Mouse (Mus musculus) adrenal gland, postnatal 10 days (tissue): Measurements from ENCODE around the gene Gpha2. TPM values are rescaled to one million over a fixed set of nuclear protein-coding genes. Genes with fewer than 3 reads are reported as not detected.

Experiments used
- DNase-seq: peaks from one replicate; pipeline ENCODE4 v3.0.0; 2021; ENCODE audit warnings: mixed read lengths
- long read RNA-seq, 2 experiments: library from polyadenylated mRNA; stranded (forward); transcript quantifications; one replicate each; pipeline ENCODE4 v2.0.0; 2021
- total RNA-seq, 2 experiments: library from RNA; stranded (reverse); gene quantifications; 2 replicates each; pipeline ENCODE4 v1.2.3; 2021

Gene Gpha2
- total RNA-seq: 10 to 100 TPM; 16.9 to 18.2 TPM
- long read RNA-seq, experiment 1, transcript Gpha2-201 (4 exons, 609 nt): major isoform, 19 of 21 reads
- long read RNA-seq, experiment 1, partial matches to known transcripts: 2 of 21 reads
- long read RNA-seq, experiment 1, other reads (novel, unspliced or antisense): 0 of 21 reads
- long read RNA-seq, experiment 2, transcript Gpha2-201 (4 exons, 609 nt): major isoform, 18 of 20 reads
- long read RNA-seq, experiment 2, partial matches to known transcripts: 2 of 20 reads
- long read RNA-seq, experiment 2, other reads (novel, unspliced or antisense): 0 of 20 reads

GRCm38 (mm10) chr19:6226135-6226534, at the start of gene Gpha2:
Gpha2 (plus strand) TSS chr19:6226380.
- peak; percentile 44 for DNase-seq

DNA sequence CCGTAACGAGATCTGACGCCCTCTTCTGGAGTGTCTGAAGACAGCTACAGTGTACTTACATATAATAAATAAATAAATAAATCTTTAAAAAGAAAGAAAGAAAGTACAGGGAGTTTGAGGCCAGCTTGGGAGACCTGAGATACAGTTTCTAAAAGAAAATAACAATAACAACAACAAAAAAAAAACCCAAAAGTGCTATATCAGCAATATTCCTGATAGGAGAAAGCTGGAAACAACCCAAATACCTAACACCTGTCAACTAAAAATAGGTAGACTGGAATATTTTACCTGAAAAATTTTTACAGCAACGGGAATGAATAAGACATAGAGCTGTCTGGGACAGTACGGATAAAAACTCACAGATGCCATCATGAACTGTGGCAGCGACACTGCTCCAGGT, 47.4 kb upstream of the Gpha2 start:
- no peak for DNase-seq

DNA sequence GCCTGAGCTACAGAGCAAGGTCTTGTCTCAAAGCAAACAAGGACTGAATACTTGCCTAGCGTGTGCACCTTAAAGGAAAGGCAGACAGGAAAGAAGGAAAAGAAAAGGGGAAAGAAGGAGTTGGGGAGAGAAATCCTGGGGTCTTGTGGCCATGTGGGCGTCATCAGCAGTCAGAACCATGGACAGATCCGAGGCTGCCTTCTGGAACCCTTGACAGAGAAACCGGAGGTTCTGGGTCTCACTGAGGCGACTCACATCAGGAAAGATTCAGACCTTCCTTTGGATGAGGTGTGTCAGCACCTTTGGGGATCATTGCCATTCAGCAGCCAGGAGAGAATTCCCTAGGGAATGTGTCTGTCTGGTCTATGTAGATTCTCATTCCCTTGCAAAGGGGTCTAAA, 44.6 kb upstream of the Gpha2 start:
- DNase-seq: peak; percentile 41

DNA sequence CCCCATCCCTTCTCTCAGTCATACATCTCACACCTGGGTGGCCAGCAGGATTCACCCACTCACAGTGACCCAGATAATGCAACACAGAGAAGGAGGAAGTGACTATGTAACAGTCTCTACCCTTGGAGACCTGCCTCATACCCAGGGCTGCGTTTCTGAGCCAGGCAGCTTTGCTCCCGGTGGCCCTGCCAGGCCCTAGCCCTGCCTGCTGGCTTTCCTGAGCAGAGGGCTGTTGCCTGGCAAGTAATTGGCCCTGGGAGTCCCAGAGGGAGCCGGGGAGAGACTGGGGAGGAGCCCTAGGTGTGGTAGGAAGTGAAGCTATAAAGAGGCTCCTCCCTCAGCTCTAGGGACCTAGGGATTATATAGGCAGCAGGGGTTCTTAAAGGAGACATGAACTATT, 43.6 kb upstream of the Gpha2 start:
- DNase-seq: peak; percentile 74

DNA sequence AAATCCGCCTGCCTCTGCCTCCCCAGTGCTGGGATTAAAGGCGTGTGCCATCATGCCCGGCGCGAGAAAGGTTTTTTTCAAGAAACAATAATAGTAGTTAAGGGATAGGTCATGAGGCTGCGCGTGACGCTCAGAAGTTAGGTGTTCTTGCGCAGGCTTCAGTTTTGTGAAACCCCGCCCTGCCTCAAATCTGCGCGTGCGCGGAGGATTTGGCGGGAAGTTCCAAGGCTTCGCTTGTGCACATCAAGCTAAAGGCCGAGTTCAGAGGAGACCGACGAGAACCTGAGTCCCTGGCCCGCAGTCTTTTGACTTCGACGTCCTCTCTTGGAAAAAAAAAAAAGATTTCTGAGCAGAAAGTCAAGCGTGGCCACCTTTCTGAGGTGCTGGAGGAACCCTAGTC, 42.0 kb upstream of the Gpha2 start, which contains the start of gene Majin:
Gene Majin (plus strand): TSS at position 258 of the 400 bp plus-strand sequence.
- DNase-seq: no peak

DNA sequence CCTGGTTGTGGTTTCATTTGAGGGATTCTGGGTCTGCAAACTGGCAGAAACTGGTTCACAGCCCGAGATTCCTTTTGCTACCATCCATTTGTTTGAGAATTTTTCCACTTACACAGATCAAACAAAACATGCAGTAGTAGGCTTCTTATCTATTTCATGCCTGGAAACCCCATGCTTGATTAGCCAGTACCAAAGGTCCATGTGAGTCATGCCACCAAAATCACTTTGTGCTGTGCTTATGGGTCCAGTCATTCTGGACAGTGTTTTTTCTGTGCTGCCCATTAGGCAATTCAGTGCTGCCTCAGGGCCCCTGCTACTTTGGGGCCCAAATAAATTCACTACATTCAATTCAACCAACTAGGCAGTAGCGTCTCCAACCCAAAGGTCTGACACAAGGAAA, 21.9 kb upstream of the Gpha2 start:
- no peak for DNase-seq

DNA sequence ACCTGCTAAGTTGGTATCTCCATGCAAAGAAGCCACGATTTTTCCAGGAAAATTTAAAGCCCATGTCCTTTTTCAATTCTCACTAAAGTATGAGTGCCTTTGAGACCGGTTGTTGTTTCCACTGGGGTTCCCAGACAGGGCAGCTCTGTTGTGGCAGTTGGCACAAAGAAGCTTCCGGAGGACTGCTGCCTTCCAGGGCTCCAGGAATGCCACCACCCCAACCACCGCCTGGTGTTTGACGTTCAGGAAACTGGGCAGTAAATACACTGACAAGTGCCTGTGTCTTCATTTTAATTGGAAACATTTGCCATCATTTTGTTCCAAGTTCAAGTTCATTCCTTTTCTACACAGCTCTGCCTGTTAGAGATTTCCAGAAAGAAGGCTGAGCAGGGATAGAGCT, 19.5 kb upstream of the Gpha2 start:
- DNase-seq: no peak

DNA sequence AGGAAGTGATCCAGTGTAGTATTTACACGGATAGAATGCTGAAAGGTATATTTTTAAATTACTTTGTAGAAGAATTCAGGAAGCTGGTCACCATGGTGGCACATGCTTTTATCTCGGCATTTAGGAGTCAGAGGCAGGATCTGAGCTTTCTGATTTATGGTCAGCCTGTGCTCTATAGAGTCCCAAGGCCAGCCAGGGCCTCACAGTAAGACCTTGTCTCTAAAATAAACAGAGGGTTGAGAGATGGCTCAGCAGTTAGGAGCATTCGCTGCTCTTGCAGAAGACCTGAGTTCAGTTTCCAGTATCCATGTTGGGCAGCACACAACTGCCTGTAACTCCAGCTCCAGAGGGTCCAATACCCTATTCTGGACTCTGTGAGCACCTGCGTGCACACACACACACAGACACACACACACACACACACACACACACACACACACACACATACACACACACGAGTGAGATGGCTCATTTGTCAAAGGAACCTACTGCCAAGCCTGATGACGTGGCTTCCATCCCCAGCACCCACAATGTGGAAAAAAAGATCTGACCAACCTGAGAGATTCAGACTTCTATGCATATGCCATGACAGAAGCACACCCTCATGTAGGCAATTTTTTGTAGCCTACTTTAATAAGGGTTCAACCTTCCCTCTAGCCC, 10.0 kb upstream of the Gpha2 start:
- DNase-seq: no peak

DNA sequence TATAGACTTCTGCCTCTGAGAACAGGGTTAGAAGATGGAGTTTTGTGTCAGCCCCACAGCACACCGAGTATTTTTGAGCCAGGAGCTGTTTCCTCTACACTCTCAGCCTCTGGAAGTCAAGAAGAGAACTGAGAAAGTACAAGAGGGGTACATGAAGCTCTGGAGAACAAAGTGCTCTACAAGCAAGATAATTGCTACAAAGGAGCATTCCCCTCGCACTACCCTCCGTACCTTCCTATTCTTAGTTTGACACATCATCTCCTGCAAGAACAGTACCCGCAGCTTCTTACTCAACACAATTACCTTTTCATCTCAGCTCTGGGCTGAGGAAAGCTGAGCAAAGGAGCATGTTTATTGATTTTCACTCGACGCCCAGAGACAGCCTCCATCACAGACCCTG, 7.6 kb upstream of the Gpha2 start:
- DNase-seq: no peak

- DNase-seq: peak; percentile 64
These were observed 583 bp downstream of the Gpha2 start for GRCm38 (mm10) chr19:6226763-6227162.

DNA sequence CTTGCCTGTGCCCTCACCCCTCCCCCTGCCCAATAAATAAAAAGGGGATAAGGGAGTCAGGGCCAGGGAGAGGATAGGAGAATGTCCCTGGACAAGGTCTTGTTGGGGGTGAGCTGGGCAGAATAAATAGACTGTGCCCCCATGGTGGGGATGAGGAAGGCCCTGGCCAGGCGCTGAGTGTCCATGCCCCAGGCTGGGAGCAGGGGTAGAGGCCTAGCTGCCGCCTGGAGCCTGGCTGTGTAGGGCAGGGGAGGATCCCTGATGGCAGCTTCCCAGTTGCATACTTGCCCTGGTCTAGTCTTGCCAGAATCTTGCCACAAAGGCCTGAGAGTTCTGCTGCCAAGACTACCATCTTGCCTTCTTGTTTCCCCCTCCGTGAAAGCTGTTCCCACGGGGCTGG, 1.7 kb downstream of the Gpha2 start:
- no peak for DNase-seq

DNA sequence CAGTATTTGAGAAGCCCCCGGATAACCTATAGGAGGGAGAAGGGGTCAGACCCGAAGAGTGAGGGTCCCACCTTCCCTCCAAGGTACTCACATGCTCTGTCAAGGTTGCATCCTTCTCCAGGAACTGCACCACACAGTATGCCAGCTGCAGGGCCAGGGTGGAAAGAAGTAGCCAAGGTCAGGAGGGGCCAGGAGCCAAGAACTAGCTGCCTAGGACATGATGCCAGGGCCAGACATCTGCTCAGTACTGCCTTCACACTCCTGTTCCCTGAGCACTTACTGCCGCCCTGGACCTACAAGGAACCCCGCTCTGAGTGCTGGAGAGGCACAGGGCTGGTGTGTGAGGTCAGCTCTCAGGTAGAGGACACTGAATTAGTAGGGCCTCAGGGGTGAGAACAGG, 4.2 kb downstream of the Gpha2 start:
- DNase-seq: peak; percentile 82

- peak; percentile 56 for DNase-seq
These were observed 4.9 kb downstream of the Gpha2 start for GRCm38 (mm10) chr19:6231036-6231435.

- DNase-seq: no peak
These were observed 7.5 kb downstream of the Gpha2 start for GRCm38 (mm10) chr19:6233647-6234046.

- peak; percentile 62 for DNase-seq
These were observed 8.3 kb downstream of the Gpha2 start for GRCm38 (mm10) chr19:6234337-6235083.

DNA sequence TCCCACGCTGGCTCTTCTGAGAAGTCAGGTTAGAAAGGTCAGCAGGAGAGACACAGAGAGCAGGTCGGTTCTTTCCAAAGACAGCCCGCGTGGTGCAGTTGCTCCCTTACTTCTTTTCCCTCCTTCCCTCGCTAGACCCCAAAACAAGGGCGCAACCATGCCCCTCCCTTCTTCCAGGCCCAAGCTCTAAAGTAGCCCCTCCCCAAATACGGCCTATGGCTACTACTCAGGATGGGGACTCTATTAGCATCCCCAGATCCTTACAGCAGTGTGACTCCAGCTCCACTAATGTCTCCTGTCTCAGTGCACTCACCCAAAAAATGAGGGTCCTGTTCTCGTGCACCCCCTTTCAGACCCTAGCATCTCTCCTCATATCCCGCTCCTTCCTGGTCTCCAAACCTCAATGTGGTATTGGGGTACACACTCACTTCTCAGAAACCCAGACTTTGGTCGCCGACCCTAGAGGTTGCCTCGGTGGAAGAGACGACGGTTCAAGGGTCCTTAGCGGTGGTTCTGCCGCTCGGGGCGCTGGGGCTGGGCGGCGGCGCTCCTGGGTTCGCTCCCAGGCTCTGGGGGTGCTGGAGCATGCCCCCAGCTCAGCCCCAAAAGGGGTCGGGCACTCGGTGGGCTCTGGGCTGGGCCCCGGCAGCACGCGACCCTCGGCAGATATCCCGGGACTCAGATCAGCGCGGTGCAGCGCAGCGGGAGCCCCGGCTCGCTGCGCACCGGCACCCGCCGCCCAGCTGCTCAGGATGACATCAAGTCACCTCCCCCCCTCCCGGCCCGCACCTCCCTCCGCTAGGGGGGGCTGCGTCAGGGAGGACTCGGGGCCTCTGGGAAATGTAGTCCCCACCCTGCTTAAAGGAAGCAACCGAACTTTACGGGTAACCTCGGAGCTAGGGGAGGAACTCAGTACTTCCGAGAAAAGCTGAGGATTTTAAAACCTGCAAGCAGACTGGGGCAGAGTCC, 9.2 kb downstream of the Gpha2 start, which contains the start of gene Ppp2r5b:
Gene Ppp2r5b (minus strand): TSS at position 789 of the 969 bp plus-strand sequence.
- DNase-seq: peak; percentile 97

GRCm38 (mm10) chr19:6236053-6236441, 9.9 kb downstream of the Gpha2 start:
- DNase-seq: peak; percentile 93

- DNase-seq: no peak
These were observed 10.7 kb downstream of the Gpha2 start for GRCm38 (mm10) chr19:6236842-6237241.

GRCm38 (mm10) chr19:6238740-6239139, 12.6 kb downstream of the Gpha2 start:
- DNase-seq: no peak

DNA sequence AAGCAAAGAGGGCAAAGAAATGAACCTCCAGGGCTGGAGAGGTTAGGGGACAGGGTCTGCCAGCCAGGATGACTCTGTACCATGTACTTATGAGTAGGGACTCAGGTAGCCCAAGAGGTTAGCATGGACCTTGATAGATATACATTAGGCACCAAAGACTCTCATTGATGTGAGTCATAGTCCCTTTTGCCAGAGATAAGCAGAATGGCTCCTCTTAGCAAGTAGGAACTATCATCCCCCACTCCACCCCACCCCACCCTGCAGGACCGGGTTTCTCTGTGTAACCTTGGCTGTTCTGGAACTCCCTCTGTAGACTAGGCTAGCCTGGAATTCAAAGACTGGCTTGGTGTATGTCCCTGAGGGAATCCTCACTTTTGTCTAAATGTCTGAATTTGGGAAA, 14.0 kb downstream of the Gpha2 start:
- DNase-seq: no peak

- no peak for DNase-seq
These were observed 14.5 kb downstream of the Gpha2 start for GRCm38 (mm10) chr19:6240725-6241124.
